Mouse (Mus musculus) limb, embryonic 12.5 days (tissue): Measurements from ENCODE around the gene Noc2l. TPM values are rescaled to one million over a fixed set of nuclear protein-coding genes. Genes with fewer than 3 reads are reported as not detected.

Experiments used
- ATAC-seq: fragments of 200-750 bp; cut with Nextera tagmentation; 2 replicates; pipeline ENCODE4 v1.8.0; 2017; ENCODE audit warnings: low read depth, moderate TSS enrichment; ENCODE audit not compliant: insufficient number of reproducible peaks, insufficient read depth, low FRiP score, low TSS enrichment
- H3K27ac ChIP-seq: fragments of 300-500 bp; sonication (generic); 2 replicates; pipeline ENCODE4 v1.5.1; 2016; ENCODE audit warnings: mild to moderate bottlenecking, moderate library complexity
- H3K27me3 ChIP-seq: fragments of 300-500 bp; sonication (generic); 2 replicates; pipeline ENCODE4 v1.6.1; 2016; ENCODE audit warnings: mild to moderate bottlenecking, moderate library complexity
- H3K36me3 ChIP-seq: fragments of 300-500 bp; sonication (generic); 2 replicates; pipeline ENCODE4 v1.6.1; 2016; ENCODE audit warnings: mild to moderate bottlenecking, moderate library complexity
- H3K4me1 ChIP-seq: fragments of 300-500 bp; sonication (generic); replicated peaks from 2 replicates; pipeline ENCODE4 v1.6.1; 2016
- H3K4me2 ChIP-seq: fragments of 300-500 bp; sonication (generic); 2 replicates; pipeline ENCODE4 v1.6.1; 2016; ENCODE audit warnings: mild to moderate bottlenecking, moderate library complexity
- H3K4me3 ChIP-seq: fragments of 300-500 bp; sonication (generic); replicated peaks from 2 replicates; pipeline ENCODE4 v1.5.1; 2016; ENCODE audit warnings: mild to moderate bottlenecking
- H3K9ac ChIP-seq: fragments of 300-500 bp; sonication (generic); replicated peaks from 2 replicates; pipeline ENCODE4 v1.6.1; 2016; ENCODE audit warnings: mild to moderate bottlenecking, moderate library complexity
- H3K9me3 ChIP-seq: fragments of 300-500 bp; sonication (generic); 2 replicates; pipeline ENCODE4 v1.6.1; 2016; ENCODE audit warnings: mild to moderate bottlenecking, moderate library complexity
- WGBS: fragments of 180-500 bp; shearing (Covaris S2); methylation state at CpG from one replicate; pipeline ENCODE4 v1.1.7; 2016; 5-methylcytosine and 5-hydroxymethylcytosine counted together
- polyA plus RNA-seq: library from polyadenylated mRNA; unstranded; fragments of >200 nt; fragmentation: Nextera tagmentation; extraction: Ambion mirVana; gene quantifications from 2 replicates; pipeline ENCODE4 v1.2.1, GENCODE M21; 2016

Noc2l gene
- polyA plus RNA-seq, 1 experiment from 2014 or later: 94.1 TPM

DNA sequence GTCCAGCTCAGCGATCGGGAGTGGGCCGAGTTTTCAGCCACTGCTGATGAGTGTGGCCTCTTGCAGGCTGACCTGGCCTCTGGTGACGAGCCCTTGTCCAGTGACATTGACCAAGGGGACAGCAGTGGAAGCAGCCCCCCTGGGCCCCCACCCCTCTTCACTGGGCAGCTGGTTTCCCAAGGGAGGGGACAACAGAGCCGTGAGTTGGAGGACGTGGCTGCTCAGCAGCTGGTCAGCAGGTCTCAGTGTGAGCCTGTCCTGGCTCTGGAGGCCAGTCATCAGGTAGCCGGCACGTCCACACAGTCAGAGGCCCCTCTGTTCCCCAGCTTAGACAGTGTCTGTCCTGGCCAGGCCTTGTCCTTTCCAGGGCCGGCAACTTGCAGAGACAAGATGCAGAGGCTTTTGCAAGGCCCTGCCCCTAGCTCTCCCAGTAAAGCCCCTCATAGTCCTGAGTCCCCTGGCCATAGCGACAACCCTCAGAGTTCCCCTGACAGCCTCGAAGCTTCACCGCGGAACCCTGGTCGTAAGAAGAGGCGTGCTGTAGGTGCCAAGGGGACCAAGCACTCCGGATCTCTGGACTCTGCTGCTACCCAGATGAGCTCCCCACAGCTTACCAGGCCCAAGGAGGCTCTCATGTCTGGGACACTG lies 18.7 kb upstream of the Noc2l start:
- 78% methylated on average over 16 of the region's 16 CpGs for WGBS
- Histone ChIP-seq H3K4me2 (no peak overlapping the region), H3K27ac (no peak overlapping the region), H3K27me3 (no peaks in the 10 kb centered on the region), H3K9ac (no peak overlapping the region; the same call in 1 of the 2 replicates), H3K4me3 (no peak overlapping the region), H3K9me3 (no peaks in the 10 kb centered on the region), H3K36me3 (0 out of 2 replicates have a peak, but pooled peaks cover 4% of the 10 kb centered on the region), H3K4me1 (no peaks in the 10 kb centered on the region)
- no peak for ATAC-seq

DNA sequence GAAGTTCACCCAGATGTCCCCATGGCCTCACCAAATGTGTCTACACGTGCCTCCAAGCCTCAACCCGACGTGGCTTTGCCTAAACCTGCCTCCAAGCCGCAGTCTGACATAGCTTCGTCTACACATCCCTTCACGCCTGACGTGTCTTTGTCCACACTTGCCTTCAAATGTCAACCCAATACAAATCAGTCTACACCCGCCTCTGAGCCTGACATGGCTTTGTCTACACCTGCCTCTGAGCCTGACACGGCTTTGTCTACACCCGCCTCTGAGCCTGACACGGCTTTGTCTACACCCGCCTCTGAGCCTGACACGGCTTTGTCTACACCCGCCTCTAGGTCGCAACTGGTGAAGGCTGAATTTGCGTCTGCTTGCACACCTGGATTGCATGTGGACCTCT lies 18.0 kb upstream of the Noc2l start:
- Histone ChIP-seq H3K4me1 (no peaks in the 10 kb centered on the region), H3K9me3 (no peaks in the 10 kb centered on the region), H3K4me2 (no peak overlapping the region), H3K27me3 (no peaks in the 10 kb centered on the region), H3K36me3 (0 out of 2 replicates have a peak, but pooled peaks cover 4% of the 10 kb centered on the region), H3K27ac (no peak overlapping the region), H3K9ac (no peak overlapping the region), H3K4me3 (no peak overlapping the region)
- no peak for ATAC-seq
- WGBS: 75% methylated on average over 16 of the region's 16 CpGs

DNA sequence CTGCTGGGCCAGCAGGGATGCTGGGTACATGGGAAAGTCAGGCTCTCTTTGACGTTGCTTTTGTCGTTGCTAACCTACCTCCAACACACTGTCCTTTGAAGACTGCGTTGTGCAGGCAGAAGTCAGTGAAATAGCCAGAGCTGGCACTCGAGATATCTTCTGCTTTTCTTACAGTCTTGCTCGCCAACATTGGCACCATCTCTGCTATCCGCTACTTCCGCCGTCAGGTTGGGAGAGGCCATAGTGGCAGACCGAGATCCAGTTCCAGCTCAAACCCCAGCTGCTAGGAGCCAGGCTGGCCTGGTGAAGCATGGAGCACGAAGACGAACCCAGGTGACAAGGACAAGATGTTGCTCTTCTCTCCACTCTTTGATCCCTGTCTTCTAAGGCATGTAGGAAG lies 15.9 kb upstream of the Noc2l start:
- H3K36me3 ChIP-seq: 0 out of 2 replicates have a peak, but pooled peaks cover 4% of the 10 kb centered on the region
- 87% methylated on average over 11 of the region's 11 CpGs for WGBS
- no peaks in the 10 kb centered on the region for H3K9me3 ChIP-seq
- no peak overlapping the region for H3K4me2 ChIP-seq
- no peak overlapping the region for H3K4me3 ChIP-seq
- no peak for ATAC-seq
- H3K4me1 ChIP-seq: no peaks in the 10 kb centered on the region
- no peak overlapping the region for H3K27ac ChIP-seq
- H3K27me3 ChIP-seq: no peaks in the 10 kb centered on the region
- no peak overlapping the region for H3K9ac ChIP-seq

DNA sequence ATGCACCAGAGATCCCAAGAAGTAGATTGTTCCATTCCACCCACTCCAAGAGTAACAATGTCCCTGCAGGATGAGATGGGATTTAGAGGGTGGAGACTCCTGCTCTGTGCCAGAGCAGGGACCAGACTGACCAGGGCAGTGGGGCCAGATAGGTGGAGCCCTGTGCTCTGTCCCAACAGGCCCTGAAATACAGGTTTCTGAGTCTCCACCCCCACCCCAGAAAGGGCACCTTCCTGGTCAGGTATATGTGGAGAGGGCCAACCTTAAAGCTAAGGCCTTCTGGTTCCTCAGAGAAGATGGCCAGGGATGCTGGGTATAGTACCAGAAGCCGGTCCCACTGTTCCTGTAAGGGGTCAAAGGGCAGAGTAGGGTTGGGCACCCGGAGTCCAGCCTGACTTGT lies 11.5 kb upstream of the Noc2l start:
- 80% methylated on average over 2 of the region's 2 CpGs for WGBS
- peaks cover 10% of the 10 kb centered on the region; the same call in 1 of the 2 replicates for H3K36me3 ChIP-seq
- no peak overlapping the region for H3K27ac ChIP-seq
- H3K4me3 ChIP-seq: no peak overlapping the region
- H3K9me3 ChIP-seq: no peaks in the 10 kb centered on the region
- peaks cover 11% of the 10 kb centered on the region for H3K4me1 ChIP-seq
- no peak overlapping the region for H3K9ac ChIP-seq
- H3K4me2 ChIP-seq: no peak overlapping the region
- no peaks in the 10 kb centered on the region for H3K27me3 ChIP-seq
- no peak for ATAC-seq

DNA sequence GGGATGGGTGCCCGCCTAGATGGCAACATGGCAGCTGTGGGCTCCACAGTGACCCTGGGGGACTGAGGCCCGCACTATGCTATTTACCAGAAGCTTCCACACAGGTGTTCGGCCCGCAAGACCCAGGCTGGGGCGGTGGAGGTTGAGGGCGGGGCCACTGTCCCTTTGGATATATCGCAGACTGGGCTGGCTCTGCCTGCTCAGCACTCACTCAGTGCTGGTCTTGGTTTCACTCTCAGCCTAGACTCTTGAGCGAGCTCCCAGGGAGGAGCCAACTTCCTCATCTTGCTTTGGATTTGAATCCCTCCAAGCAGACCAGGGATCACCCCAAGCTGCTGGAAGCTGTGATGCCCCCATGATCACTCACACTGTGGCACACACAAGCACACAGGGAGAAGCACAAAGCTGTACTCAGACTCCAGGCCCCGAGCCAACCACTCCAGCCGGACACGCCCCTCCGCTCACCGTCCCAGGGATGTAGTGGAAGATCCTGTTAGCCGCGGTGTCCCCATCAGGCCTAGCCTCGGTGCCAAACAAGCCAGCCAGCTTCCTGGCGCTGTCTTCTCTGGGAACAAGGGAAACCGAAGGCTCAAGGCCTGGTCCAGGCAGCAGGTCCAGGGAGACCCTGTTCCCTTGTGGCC lies 7.9 kb upstream of the Noc2l start:
- Histone ChIP-seq H3K27me3 (no peaks in the 10 kb centered on the region), H3K4me3 (peak overlapping the region; percentile 21), H3K27ac (no peak overlapping the region), H3K4me1 (peaks cover 11% of the 10 kb centered on the region), H3K9ac (0 out of 2 replicates have a peak overlapping the region, but pooled peaks have one; percentile 34), H3K4me2 (peak overlapping the region; percentile 30), H3K36me3 (peaks cover 42% of the 10 kb centered on the region), H3K9me3 (no peaks in the 10 kb centered on the region)
- ATAC-seq: peak; percentile 23; the same call in 1 of the 2 replicates
- WGBS: 36% methylated on average over 18 of the region's 18 CpGs

DNA sequence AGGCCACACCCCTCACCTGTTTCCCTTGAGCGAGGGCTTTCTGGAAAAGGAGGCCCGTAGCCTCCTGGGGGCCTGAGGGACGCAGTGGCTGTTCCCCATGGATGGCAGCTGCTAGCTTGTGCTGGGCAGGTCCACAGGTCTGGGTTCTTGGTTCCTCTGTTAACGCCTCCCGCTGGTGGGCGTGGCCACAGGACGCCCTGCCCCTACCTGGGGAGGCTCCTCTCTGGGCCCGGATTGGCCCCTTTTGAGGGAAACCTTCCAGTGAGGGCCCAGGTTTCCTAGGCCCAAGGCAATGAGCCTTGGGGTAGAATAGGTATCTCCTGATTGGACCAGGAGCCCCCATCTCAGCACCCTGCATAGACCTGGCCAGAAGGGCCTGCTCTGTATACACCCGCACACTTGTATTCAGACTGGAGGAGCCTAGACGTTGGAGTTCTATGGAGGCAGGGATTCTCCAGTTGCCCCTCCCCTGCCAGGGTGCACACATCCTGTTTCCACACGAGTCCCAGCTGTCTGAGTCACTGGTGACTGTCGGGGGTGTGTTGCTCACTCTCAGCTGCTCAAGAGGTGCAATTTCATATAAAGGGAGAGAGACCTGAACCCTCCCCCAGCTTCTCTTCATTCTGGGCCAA lies 7.3 kb upstream of the Noc2l start:
- Histone ChIP-seq H3K4me1 (peaks cover 17% of the 10 kb centered on the region), H3K4me2 (peak overlapping the region; percentile 30), H3K9me3 (no peaks in the 10 kb centered on the region), H3K4me3 (peak overlapping the region; percentile 21), H3K27me3 (no peaks in the 10 kb centered on the region), H3K9ac (0 out of 2 replicates have a peak overlapping the region, but pooled peaks have one; percentile 34), H3K36me3 (peaks cover 47% of the 10 kb centered on the region), H3K27ac (no peak overlapping the region)
- 21% methylated on average over 12 of the region's 12 CpGs for WGBS
- ATAC-seq: peak; percentile 42; the same call in 1 of the 2 replicates

DNA sequence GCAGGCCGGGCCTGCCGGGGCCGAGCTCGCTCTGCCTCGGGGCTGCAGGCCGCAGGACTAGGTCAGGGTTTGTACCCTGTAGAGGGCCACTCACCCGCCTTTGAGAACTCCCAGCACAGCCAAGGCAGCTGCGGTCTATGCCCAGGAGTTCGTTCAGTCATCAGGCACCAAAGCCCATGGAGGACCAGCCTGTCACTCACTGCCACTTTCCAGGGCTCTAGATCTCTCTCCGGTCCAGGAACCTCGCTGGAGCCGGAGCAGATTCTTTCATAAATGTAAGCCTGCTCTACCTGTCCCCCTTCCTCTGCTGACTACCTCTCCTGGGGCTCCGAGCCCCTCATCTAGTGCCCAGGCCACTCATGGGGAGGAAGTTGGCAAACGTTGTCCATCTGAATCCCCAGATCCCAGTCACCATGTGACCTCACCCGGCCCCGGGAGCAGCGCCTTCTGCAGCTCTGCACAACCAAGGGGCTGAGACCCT lies 1.7 kb upstream of the Noc2l start:
- 1% methylated on average over 17 of the region's 17 CpGs for WGBS
- H3K27me3 ChIP-seq: no peaks in the 10 kb centered on the region
- peak overlapping the region; percentile 88 for H3K4me2 ChIP-seq
- ATAC-seq: no peak
- H3K36me3 ChIP-seq: peaks cover 61% of the 10 kb centered on the region
- peak overlapping the region; percentile 88 for H3K4me3 ChIP-seq
- peaks cover 21% of the 10 kb centered on the region for H3K4me1 ChIP-seq
- peak overlapping the region; percentile 72 for H3K9ac ChIP-seq
- H3K27ac ChIP-seq: peak overlapping the region; percentile 87; the same call in 1 of the 2 replicates
- H3K9me3 ChIP-seq: no peaks in the 10 kb centered on the region

DNA sequence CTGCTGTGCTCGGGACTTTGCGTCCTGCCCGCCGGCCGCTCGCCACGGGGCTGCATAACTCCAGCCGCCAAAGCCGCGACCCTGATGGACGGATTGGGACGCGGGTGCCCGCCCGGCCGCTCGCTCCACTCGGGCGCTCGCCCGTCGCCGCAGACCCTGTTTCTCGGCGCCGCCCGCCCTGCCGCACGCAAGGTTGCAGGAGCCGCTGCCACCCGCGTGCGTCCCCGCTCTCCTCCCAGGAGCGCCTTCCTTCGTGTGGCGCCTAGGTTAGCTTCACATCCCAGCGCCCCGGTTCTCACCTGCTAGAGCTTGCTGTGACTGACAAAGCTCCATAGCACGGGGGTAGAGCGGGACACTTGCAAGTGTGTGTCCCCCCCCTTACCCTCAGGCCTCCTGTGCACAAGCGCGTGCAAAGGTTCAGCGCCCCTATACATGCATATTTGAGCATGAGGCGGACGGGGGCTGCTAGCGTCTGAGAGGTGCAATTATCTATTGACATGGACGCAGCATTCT lies 1.1 kb upstream of the Noc2l start, which contains the start of gene Plekhn1:
Gene Plekhn1 (minus strand): TSS at position 157 of the 513 bp plus-strand sequence.
- H3K4me3 ChIP-seq: peak within 1 kb of the TSS; percentile 88
- 2% methylated on average over 35 of the region's 48 CpGs for WGBS
- peak; percentile 17; the same call in 1 of the 2 replicates for ATAC-seq
- peaks cover 21% of the 10 kb centered on the region for H3K4me1 ChIP-seq
- H3K36me3 ChIP-seq: peaks cover 61% of the 10 kb centered on the region
- H3K9me3 ChIP-seq: no peaks in the 10 kb centered on the region
- no peaks in the 10 kb centered on the region for H3K27me3 ChIP-seq
- peak within 1 kb of the TSS; percentile 88 for H3K4me2 ChIP-seq
- H3K27ac ChIP-seq: peak within 1 kb of the TSS; percentile 93
- peak within 1 kb of the TSS; percentile 74 for H3K9ac ChIP-seq

DNA sequence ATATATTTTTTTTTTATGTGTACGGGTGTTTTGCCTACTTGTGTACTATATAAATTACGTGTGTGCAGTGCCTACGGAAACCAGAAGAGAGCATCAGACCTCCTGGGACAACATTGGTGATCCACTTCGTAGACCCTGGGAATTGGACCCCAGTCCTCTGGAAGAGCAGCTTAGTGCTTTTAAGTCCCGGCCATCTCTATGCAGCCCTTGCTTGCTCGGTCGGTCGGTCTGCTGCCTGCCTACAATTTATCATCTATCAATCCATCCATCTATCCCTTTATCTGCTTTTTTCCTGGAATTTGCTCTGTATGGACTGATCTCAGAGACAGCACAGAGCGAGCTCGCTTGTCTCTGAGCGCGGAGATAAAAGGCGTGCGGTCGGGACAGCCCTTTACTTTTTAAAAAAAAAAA lies 445 bp upstream of the Noc2l start:
- Histone ChIP-seq H3K27ac (no peak overlapping the region), H3K9ac (0 out of 2 replicates have a peak overlapping the region, but pooled peaks have one; percentile 74), H3K9me3 (no peaks in the 10 kb centered on the region), H3K4me2 (peak overlapping the region; percentile 88), H3K4me3 (peak overlapping the region; percentile 88), H3K36me3 (peaks cover 61% of the 10 kb centered on the region), H3K27me3 (no peaks in the 10 kb centered on the region), H3K4me1 (peaks cover 21% of the 10 kb centered on the region)
- ATAC-seq: peak; percentile 8
- under 1% methylated on average over 15 of the region's 15 CpGs for WGBS

DNA sequence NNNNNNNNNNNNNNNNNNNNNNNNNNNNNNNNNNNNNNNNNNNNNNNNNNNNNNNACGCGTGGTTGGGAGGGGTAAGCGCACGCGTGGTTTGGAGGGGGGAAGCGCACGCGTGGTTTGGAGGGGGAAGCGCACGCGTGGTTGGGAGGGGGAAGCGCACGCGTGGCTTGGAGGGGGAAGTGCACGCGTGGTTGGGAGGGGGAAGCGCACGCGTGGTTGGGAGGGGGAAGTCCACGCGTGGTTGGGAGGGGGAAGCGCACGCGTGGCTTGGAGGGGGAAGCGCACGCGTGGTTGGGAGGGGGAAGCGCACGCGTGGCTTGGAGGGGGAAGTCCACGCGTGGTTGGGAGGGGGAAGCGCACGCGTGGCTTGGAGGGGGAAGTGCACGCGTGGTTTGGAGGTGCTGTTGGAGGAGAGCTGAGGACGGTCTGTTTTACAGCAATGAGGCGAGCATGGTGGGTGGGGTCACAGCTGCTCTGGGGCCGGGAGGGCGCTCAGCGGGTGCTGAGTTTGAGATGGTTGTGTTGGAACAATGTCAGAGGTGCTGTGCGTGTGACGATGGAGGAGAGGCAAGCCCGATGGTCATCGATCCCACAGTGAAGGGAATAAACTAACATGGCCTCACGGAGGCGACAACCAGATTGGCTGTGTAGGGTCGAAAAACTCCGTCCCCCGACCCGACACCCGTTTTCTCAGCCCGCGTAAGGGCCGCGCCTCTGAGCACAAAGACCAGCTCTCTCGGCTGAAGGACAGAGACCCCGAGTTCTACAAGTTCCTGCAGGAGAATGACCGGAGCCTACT lies 1.0 kb downstream of the Noc2l start:
- ATAC-seq: no peak
- Histone ChIP-seq H3K4me2 (peak overlapping the region; percentile 88), H3K27me3 (no peaks in the 10 kb centered on the region), H3K27ac (no peak overlapping the region), H3K4me3 (peak overlapping the region; percentile 88), H3K36me3 (peaks cover 61% of the 10 kb centered on the region), H3K9me3 (no peaks in the 10 kb centered on the region), H3K4me1 (peaks cover 21% of the 10 kb centered on the region), H3K9ac (peak overlapping the region; percentile 74)
- 26% methylated on average over 58 of the region's 60 CpGs for WGBS
